ENCODE assay signal across 30 mouse cellular contexts in genomic region chr17:31914323-31914722, GRCm38 (mm10). TPM values are rescaled to one million over a fixed set of nuclear protein-coding genes. Genes with fewer than 3 reads are reported as not detected.
A peak's percentile ranks its signal among the peaks of the same experiment; 100 is the strongest.
DNase-seq lines count a peak whose midpoint lies in the region; ATAC-seq and TF ChIP-seq lines count a peak whose summit lies in the region.
"Had no signal": no experiment of that assay in that cellular context is flagged by ENCODE, and none has a peak within 500 bp of the region (broad histone marks: within the 10 kb centered on the region; RNA-seq: fewer than 3 reads in every experiment).

No protein-coding gene starts in this region.

- H3K27ac ChIP-seq in layer of hippocampus, adult 2 months = peak overlapping the region; percentile 90; the same call in 1 of the 2 replicates
- peak overlapping the region; percentile 23; the same call in 1 of the 2 replicates for H3K27ac ChIP-seq in olfactory bulb, adult 2 months (ENCODE audit: insufficient read depth, low read depth, low read length)
- H3K27ac ChIP-seq: embryonic facial prominence, embryonic 12.5 days; forebrain, embryonic 15.5 days; heart, embryonic 15.5 days; hindbrain, postnatal 0 days; intestine, embryonic 15.5 days; liver, embryonic 14.5 days; macrophage; midbrain, embryonic 15.5 days had no signal

- H3K27me3 ChIP-seq in Patski = no peaks in the 10 kb centered on the region
- H3K27me3 ChIP-seq: embryonic facial prominence, embryonic 12.5 days; forebrain, embryonic 15.5 days; heart, embryonic 15.5 days; intestine, embryonic 15.5 days; lung, embryonic 15.5 days; midbrain, embryonic 15.5 days had no signal

- peaks cover 22% of the 10 kb centered on the region for H3K4me1 ChIP-seq in olfactory bulb, adult 2 months (ENCODE audit: control insufficient read depth, insufficient read depth, low read length)

- in situ Hi-C loops in Patski (cut with MboI; ENCODE audit: low pct_unique_long_range_greater_than_20kb) = no loop called here

- CTCF ChIA-PET in Patski (lab: Charles Lee) = interaction anchor here (1.1 to 1.2 kb wide), 3 partner anchors 19 to 37 kb away, joined by 3 to 4 read pairs (median 3); no protein-coding TSS in a partner anchor

- no peak for TF ChIP-seq CTCF in layer of hippocampus, adult 2 months (conservative IDR thresholded peaks at IDR 0.05)
- no peak for TF ChIP-seq CTCF in Patski (IDR thresholded peaks at IDR 0.05)
- TF ChIP-seq CTCF in olfactory bulb, adult 2 months (IDR thresholded peaks at IDR 0.05; ENCODE audit: insufficient read depth, low read depth, low read length) = no peak

- POLR2A ChIA-PET in Patski (lab: Charles Lee) = interaction anchor here (0.6 kb wide), 1 partner anchor 234 kb away, joined by 4 read pairs; no protein-coding TSS in a partner anchor

- DNase-seq in layer of hippocampus, adult 2 months (ENCODE audit: low spot score in 2 of 2) = no peak
- DNase-seq in layer of hippocampus, adult 8-10 months (ENCODE audit: low spot score in 2 of 2) = no peak
- DNase-seq in 3T3-L1 (ENCODE audit: low read depth, low spot score) = peak; percentile 81
- DNase-seq in Patski (ENCODE audit: low read depth, low spot score) = peak; percentile 81
- DNase-seq in B cell, adult 2 months = no peak
- DNase-seq in cerebellum, adult 8-10 months = no peak
- DNase-seq: adrenal gland, postnatal 25 days; cerebellum, adult 2 months; cerebellum, postnatal 36 days; embryo, embryonic 11 days; gastrocnemius, postnatal 14 days; kidney, adult 2 months; kidney, postnatal 36 days; layer of hippocampus, postnatal 36 days; liver; right cerebral cortex, postnatal 4 days; thymus, adult 2 months; thymus, postnatal 36 days had no signal

- no peak overlapping the region for H3K4me3 ChIP-seq in layer of hippocampus, adult 2 months
- H3K4me3 ChIP-seq in olfactory bulb, adult 2 months (ENCODE audit: insufficient read depth, low read depth, low read length) = no peak overlapping the region
- H3K4me3 ChIP-seq: embryonic facial prominence, embryonic 12.5 days; forebrain, embryonic 10.5 days; forebrain, embryonic 15.5 days; heart, embryonic 10.5 days; heart, embryonic 15.5 days; intestine, embryonic 15.5 days; lung, embryonic 15.5 days; midbrain, embryonic 15.5 days had no signal

- TF ChIP-seq POLR2A in olfactory bulb, adult 2 months (IDR thresholded peaks at IDR 0.05; ENCODE audit: insufficient read depth, low read depth, low read length) = no peak

- WGBS in olfactory bulb, adult 2 months = 77% methylated on average over 5 of the region's 5 CpGs

- ATAC-seq in Patski = peak; percentile 84
- ATAC-seq: forebrain, embryonic 15.5 days; hindbrain, postnatal 0 days; intestine, embryonic 15.5 days; midbrain, embryonic 15.5 days had no signal

RNA-seq across cellular contexts. Expression of gene Sik1, which starts 58.7 kb away (rescaled TPM):
- 10 to 100 TPM; 12.4 to 15.4 TPM for total RNA-seq in layer of hippocampus, adult 2 months (2021)
- total RNA-seq in layer of hippocampus, adult 8-10 months (2022) = 10 to 100 TPM; 13.2 to 22.2 (median 15.4) TPM
- 37.1 TPM for polyA plus RNA-seq in Patski (2021)
- polyA plus RNA-seq in olfactory bulb, adult 2 months (2012; ENCODE audit: insufficient read depth, insufficient read length, low replicate concordance, missing spikeins) = not detected in 2 replicates

Comparison
In these comparisons a context has a peak if more than half of its experiments do, and no peak if none do; other contexts are left out.
1. DNase-seq: peak in 3T3-L1 (single experiment) and Patski (single experiment); none in layer of hippocampus, adult 2 months (0 of 2), layer of hippocampus, adult 8-10 months (0 of 2), B cell, adult 2 months (0 of 2) and cerebellum, adult 8-10 months (single experiment).